Mouse (Mus musculus) intestine, embryonic 14.5 days (tissue): Measurements from ENCODE around the gene Ppme1. TPM values are rescaled to one million over a fixed set of nuclear protein-coding genes. Genes with fewer than 3 reads are reported as not detected.

Experiments used
- ATAC-seq: fragments of 200-750 bp; cut with Nextera tagmentation; replicated peaks from 2 replicates; pipeline ENCODE4 v1.8.0; 2017; ENCODE audit warnings: low read depth, moderate number of reproducible peaks, moderate TSS enrichment, moderate library complexity; ENCODE audit not compliant: low FRiP score, low TSS enrichment
- DNase-seq: peaks from one replicate; pipeline ENCODE4 v3.0.0-alpha.2; 2018; ENCODE audit warnings: low spot score
- H3K27ac ChIP-seq: fragments of 300-500 bp; sonication (generic); 2 replicates; pipeline ENCODE4 v1.5.1; 2014; ENCODE audit warnings: low read depth, mild to moderate bottlenecking, control low read depth
- H3K27me3 ChIP-seq: fragments of 300-500 bp; sonication (generic); replicated peaks from 2 replicates; pipeline ENCODE4 v1.6.1; 2014; ENCODE audit warnings: low read length, control low read depth; ENCODE audit not compliant: control insufficient read depth, insufficient read depth
- H3K36me3 ChIP-seq: fragments of 300-500 bp; sonication (generic); 2 replicates; pipeline ENCODE4 v1.6.1; 2014; ENCODE audit warnings: low read length, control low read depth; ENCODE audit not compliant: control insufficient read depth, insufficient read depth
- H3K4me1 ChIP-seq: fragments of 300-500 bp; sonication (generic); replicated peaks from 2 replicates; pipeline ENCODE4 v1.6.1; 2014; ENCODE audit warnings: low read length, control low read depth, mixed read lengths; ENCODE audit not compliant: control insufficient read depth, insufficient read depth
- H3K4me2 ChIP-seq: fragments of 300-500 bp; sonication (generic); 2 replicates; pipeline ENCODE4 v1.6.1; 2014; ENCODE audit warnings: low read length
- H3K4me3 ChIP-seq: fragments of 300-500 bp; sonication (generic); 2 replicates; pipeline ENCODE4 v1.5.1; 2014; ENCODE audit warnings: low read depth, low read length, control low read depth, mixed read lengths
- H3K9ac ChIP-seq: fragments of 300-500 bp; sonication (generic); 2 replicates; pipeline ENCODE4 v1.6.1; 2014; ENCODE audit warnings: mild to moderate bottlenecking, low read length
- H3K9me3 ChIP-seq: fragments of 300-500 bp; sonication (generic); 2 replicates; pipeline ENCODE4 v1.6.1; 2016; ENCODE audit warnings: low read length, control low read depth; ENCODE audit not compliant: control insufficient read depth
- WGBS: fragments of 180-500 bp; shearing (Covaris S2); extraction: QIAGEN DNeasy Blood & Tissue Kit; methylation state at CpG from one replicate; pipeline ENCODE4 v1.1.7; 2014; 5-methylcytosine and 5-hydroxymethylcytosine counted together
- polyA plus RNA-seq: library from polyadenylated mRNA; unstranded; fragments of >200 nt; fragmentation: Nextera tagmentation; extraction: Ambion mirVana; gene quantifications from 2 replicates; pipeline ENCODE4 v1.2.1, GENCODE M21; 2014

The Ppme1 gene
- polyA plus RNA-seq, 1 experiment from 2014 or later: 55.9 TPM

- Histone ChIP-seq H3K27me3 (peaks cover 5% of the 10 kb centered on the region; the same call in 1 of the 2 replicates), H3K4me2 (no peak overlapping the region), H3K36me3 (no peaks in the 10 kb centered on the region), H3K27ac (no peak overlapping the region), H3K9ac (no peak overlapping the region), H3K4me1 (peaks cover 10% of the 10 kb centered on the region), H3K9me3 (no peaks in the 10 kb centered on the region), H3K4me3 (no peak overlapping the region)
- DNase-seq (no peak), ATAC-seq (no peak)
- WGBS: 50% methylated on average over 3 of the region's 3 CpGs
These were observed 90.5 kb downstream of the Ppme1 start for GRCm38 (mm10) chr7:100281596-100281995.

- no peak for DNase-seq
- Histone ChIP-seq H3K36me3 (no peaks in the 10 kb centered on the region), H3K9me3 (no peaks in the 10 kb centered on the region), H3K27ac (no peak overlapping the region), H3K4me3 (no peak overlapping the region), H3K4me1 (peaks cover 1% of the 10 kb centered on the region; the same call in 1 of the 2 replicates), H3K4me2 (no peak overlapping the region), H3K27me3 (peaks cover 5% of the 10 kb centered on the region; the same call in 1 of the 2 replicates), H3K9ac (no peak overlapping the region)
- WGBS: 0% methylated on average over 1 of the region's 1 CpGs
- no peak for ATAC-seq
These were observed 92.3 kb downstream of the Ppme1 start for GRCm38 (mm10) chr7:100279803-100280202.

Other genes with a start within 250 kb of the Ppme1 start
- gene Lipt2, start 213.0 kb downstream of the Ppme1 start, polyA plus RNA-seq: 29.7 and 35.7 TPM in 2 replicates
- gene Kcne3, start 195.8 kb downstream of the Ppme1 start, polyA plus RNA-seq: 73.1 and 74.5 TPM in 2 replicates
- gene Pgm2l1, start 144.9 kb downstream of the Ppme1 start, polyA plus RNA-seq: 3.2 and 3.3 TPM in 2 replicates
- 4.4 and 5.8 TPM in 2 replicates for gene P4ha3, start 86.8 kb downstream of the Ppme1 start, polyA plus RNA-seq
- 23.6 and 25.4 TPM in 2 replicates for gene C2cd3, start 74 bp downstream of the Ppme1 start, polyA plus RNA-seq
- gene Ucp3, start 100.7 kb upstream of the Ppme1 start, polyA plus RNA-seq: not detected in 2 replicates
- 157 and 179 TPM in 2 replicates for gene Ucp2, start 121.0 kb upstream of the Ppme1 start, polyA plus RNA-seq
- 0.24 and 0.26 TPM in 2 replicates for gene Dnajb13, start 142.7 kb upstream of the Ppme1 start, polyA plus RNA-seq
- gene Coa4, start 164.8 kb upstream of the Ppme1 start, polyA plus RNA-seq: 33.8 and 36.9 TPM in 2 replicates
- gene Rab6a, start 235.1 kb upstream of the Ppme1 start, polyA plus RNA-seq: 118 and 121 TPM in 2 replicates
- gene Mrpl48, start 236.0 kb upstream of the Ppme1 start, polyA plus RNA-seq: 89.4 and 94.6 TPM in 2 replicates